Mouse (Mus musculus): Measurements from ENCODE around the gene Arpc2. TPM values are rescaled to one million over a fixed set of nuclear protein-coding genes. Genes with fewer than 3 reads are reported as not detected.

The Arpc2 gene
- polyA plus RNA-seq, 1 experiment from 2014 or later = 356 TPM

DNA sequence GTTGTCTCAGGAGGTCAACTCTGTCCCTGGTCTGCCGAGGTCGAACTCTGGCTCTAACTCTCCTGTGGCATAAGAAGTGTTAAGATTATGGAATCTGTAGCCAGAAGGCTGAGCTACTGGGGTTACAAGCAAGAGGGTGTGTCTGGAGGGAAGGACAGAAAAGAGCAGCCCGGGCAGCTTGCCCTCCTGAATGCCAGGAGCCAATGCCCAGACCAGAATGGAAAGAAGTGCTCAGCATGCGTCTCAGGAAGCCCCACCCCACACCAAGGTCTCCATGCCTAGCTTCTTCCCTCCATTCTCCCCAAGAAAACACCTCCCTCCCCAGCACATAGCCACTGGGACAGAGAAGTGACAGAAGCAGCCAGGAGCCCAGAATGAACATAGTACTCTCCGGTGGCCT, 63.1 kb downstream of the Arpc2 start:
- no peak overlapping the region for H3K27ac ChIP-seq
- no peak overlapping the region for H3K4me2 ChIP-seq
- H3K4me3 ChIP-seq (replicated peaks) = no peak overlapping the region
- ATAC-seq (ENCODE audit: low FRiP score) = no peak
- no peak overlapping the region for H3K9ac ChIP-seq
- peaks cover 12% of the 10 kb centered on the region for H3K27me3 ChIP-seq
- H3K9me3 ChIP-seq = no peaks in the 10 kb centered on the region
- peaks cover 25% of the 10 kb centered on the region for H3K4me1 ChIP-seq
- WGBS = 81% methylated on average over 5 of the region's 5 CpGs
- peaks cover 6% of the 10 kb centered on the region for H3K36me3 ChIP-seq (replicated peaks)

DNA sequence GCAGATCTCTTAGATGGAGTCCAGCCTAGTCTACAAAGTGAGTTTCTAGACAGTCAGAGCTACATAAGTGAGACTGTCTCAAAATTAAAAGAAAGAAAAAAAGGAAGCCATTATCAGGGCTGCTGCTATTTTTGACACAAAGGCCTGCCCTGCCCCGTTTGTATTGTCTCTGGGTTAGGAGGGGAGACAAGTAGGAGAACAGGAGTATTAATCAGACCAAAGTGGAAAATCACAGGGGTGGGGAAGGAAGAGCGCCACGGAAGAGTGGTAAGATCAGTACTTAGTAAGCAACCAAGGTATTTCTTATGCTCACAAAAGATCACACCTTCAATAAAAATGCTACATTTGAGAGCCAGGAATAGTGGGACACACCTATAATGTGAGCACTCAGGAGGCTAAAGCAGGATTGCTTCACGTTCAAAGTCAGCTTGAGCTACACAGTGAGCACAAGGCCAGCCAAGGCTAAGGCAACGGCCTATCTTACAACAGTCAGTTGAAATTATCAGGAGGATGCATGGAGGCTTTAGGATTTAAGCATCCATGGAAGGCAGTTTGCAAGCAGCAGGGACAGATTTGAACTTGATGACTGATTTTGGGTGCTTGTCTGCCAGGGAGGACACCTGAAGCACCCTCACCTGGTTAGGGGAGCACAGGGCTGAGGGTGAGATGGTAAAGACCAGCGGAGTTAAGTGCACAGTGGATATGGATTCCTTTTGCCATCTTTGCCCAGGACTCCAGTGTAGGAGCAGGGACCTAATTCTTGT, 64.6 kb downstream of the Arpc2 start:
- H3K27ac ChIP-seq = no peak overlapping the region
- no peak overlapping the region for H3K9ac ChIP-seq
- H3K9me3 ChIP-seq = no peaks in the 10 kb centered on the region
- no peak for ATAC-seq (ENCODE audit: low FRiP score)
- no peak overlapping the region for H3K4me2 ChIP-seq
- 82% methylated on average over 6 of the region's 6 CpGs for WGBS
- no peak overlapping the region for H3K4me3 ChIP-seq (replicated peaks)
- peaks cover 23% of the 10 kb centered on the region for H3K4me1 ChIP-seq
- H3K36me3 ChIP-seq (replicated peaks) = peaks cover 4% of the 10 kb centered on the region; the same call in 1 of the 2 replicates
- peaks cover 18% of the 10 kb centered on the region for H3K27me3 ChIP-seq

DNA sequence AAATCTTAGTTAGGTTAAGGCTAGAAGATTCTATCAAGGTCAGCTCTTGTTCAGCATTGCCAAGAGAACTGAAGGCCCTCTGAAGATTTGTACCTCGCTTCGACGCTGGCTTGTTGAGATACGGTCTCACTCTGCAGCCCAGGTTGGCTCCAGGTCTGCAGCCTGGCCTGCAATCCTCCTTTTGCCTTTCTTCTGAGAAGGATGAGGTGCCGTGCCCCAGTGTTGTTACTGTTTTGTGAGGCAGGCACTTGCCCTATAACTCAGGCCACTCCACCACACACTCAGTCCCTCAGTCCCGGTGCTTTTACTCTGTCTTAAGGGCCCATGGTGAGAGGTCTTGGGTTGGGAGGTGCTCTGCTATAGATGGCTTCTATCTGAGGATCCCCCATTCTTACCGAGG, 66.3 kb downstream of the Arpc2 start:
- Histone ChIP-seq H3K27me3 (peaks cover 18% of the 10 kb centered on the region), H3K36me3 (replicated peaks) (no peaks in the 10 kb centered on the region), H3K4me3 (replicated peaks) (no peak overlapping the region), H3K4me1 (peaks cover 12% of the 10 kb centered on the region), H3K9me3 (no peaks in the 10 kb centered on the region), H3K27ac (no peak overlapping the region), H3K4me2 (no peak overlapping the region), H3K9ac (no peak overlapping the region)
- WGBS = 90% methylated on average over 7 of the region's 7 CpGs
- ATAC-seq (ENCODE audit: low FRiP score) = no peak

DNA sequence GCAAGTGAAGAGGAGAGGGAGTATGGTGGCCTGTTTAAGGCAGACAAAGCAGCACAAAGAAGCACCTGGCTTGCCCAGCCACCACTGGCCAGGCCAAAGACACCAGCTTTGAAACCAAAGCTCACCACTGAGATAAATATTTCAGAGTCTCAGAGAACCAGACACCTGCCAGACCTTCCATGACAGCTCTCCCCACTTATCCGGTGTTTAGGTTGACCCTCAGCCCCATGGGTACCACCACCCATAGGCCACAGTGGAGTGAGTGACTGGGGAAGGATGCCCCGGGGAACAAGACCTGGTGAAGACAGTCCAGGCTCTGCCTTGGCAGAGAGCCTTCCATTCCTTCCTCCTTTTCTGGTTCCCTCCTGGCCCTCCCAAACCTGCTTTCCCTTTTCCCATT, 67.0 kb downstream of the Arpc2 start:
- ATAC-seq (ENCODE audit: low FRiP score) = no peak
- no peak overlapping the region for H3K27ac ChIP-seq
- H3K9me3 ChIP-seq = no peaks in the 10 kb centered on the region
- no peaks in the 10 kb centered on the region for H3K36me3 ChIP-seq (replicated peaks)
- H3K9ac ChIP-seq = no peak overlapping the region
- H3K4me1 ChIP-seq = peaks cover 12% of the 10 kb centered on the region
- no peak overlapping the region for H3K4me2 ChIP-seq
- 72% methylated on average over 2 of the region's 2 CpGs for WGBS
- peaks cover 18% of the 10 kb centered on the region for H3K27me3 ChIP-seq
- no peak overlapping the region for H3K4me3 ChIP-seq (replicated peaks)

DNA sequence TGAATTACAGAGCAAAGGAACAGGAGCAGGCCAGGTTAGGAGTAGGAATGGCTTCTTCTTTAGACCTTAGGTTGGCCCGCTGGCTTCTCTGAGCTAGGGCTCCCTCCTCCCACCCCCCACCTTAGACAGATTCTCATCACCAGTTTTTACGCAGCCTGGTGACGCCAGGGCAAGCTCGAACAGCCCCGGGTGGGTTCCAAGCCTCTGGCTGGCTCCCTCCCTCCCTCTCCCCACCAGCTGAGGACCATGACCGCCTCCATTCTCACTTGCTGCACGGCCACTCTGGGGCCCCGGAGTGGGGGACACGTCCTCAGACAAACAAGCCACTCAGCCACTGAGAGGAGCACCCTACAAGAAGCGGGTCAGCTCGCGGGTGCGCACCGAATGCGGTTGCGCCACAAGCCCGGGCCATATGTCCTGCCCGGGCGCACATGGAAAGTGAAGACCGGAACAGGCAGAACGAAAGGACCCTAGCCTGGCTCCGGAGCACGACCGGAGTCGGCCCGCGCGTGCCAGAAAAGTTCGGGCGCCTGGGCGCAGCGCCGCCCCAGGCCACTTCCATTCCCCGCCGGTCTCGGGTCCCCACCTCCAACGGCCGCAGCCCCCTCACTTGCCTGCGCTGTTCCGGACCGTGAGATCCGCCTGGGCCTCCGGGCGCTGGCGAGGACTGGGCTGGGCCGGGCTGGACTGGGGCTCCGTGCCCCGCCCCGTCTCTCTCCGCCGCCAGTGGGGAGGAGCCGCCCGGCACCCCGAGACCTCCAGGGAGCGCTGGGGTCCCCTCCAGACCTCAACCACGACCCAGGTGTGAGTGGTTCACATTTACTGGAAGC, 67.8 kb downstream of the Arpc2 start:
- H3K36me3 ChIP-seq (replicated peaks) = no peaks in the 10 kb centered on the region
- peak overlapping the region; percentile 86 for H3K4me2 ChIP-seq
- H3K27me3 ChIP-seq = peaks cover 18% of the 10 kb centered on the region
- H3K4me3 ChIP-seq (replicated peaks) = peak overlapping the region; percentile 53
- peaks cover 12% of the 10 kb centered on the region for H3K4me1 ChIP-seq
- H3K9me3 ChIP-seq = no peaks in the 10 kb centered on the region
- peak overlapping the region; percentile 63 for H3K9ac ChIP-seq
- H3K27ac ChIP-seq = no peak overlapping the region
- WGBS = under 1% methylated on average over 56 of the region's 56 CpGs
- ATAC-seq (ENCODE audit: low FRiP score) = peak; percentile 53

DNA sequence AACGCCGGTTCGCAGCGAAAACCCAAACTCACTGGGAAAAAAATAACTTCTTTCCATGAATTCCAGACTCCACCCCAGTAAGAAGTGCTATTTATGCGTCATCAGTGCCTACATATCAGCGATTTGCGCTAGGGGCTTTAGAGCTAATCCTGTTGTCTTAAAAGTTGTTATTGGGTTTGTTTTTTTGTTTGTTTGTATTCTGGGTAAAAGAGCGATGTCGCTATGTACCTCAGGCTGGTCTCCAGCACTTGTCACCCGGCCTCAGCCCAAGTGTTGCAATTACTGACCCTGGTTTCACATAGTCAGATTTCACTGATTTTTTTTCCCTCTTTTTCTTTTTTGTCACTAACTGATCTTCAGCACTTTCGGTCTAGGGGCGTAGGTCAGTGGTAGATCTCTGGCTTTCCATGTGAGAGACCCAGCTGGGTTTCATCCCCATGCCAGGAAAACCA, 68.5 kb downstream of the Arpc2 start:
- no peak overlapping the region for H3K27ac ChIP-seq
- WGBS = 9% methylated on average over 12 of the region's 12 CpGs
- H3K9me3 ChIP-seq = no peaks in the 10 kb centered on the region
- no peaks in the 10 kb centered on the region for H3K36me3 ChIP-seq (replicated peaks)
- peak overlapping the region; percentile 53 for H3K4me3 ChIP-seq (replicated peaks)
- H3K4me2 ChIP-seq = peak overlapping the region; percentile 86
- no peak for ATAC-seq (ENCODE audit: low FRiP score)
- peak overlapping the region; percentile 63 for H3K9ac ChIP-seq
- peaks cover 18% of the 10 kb centered on the region for H3K27me3 ChIP-seq
- H3K4me1 ChIP-seq = peaks cover 12% of the 10 kb centered on the region

DNA sequence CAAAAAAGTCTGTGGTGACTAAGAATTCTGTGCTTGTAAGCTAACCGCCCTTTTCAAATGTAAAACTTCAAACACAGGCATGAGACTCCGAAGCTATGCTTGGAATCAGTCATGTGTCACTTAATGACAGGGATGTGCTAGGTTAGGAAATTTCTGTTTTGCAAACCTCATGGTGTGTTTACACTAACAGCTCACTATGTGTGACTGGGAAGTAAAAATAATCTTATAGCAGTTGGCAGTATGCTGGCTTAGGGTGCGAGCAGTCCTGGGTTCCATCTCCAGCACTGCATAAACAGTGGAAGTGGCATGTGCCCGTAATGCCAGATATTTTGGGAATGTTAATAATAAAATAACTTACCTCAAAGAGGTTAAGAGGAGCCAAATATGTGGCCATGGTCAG, 69.1 kb downstream of the Arpc2 start:
- ATAC-seq (ENCODE audit: low FRiP score) = no peak
- 83% methylated on average over 4 of the region's 4 CpGs for WGBS
- peaks cover 12% of the 10 kb centered on the region for H3K4me1 ChIP-seq
- no peak overlapping the region for H3K9ac ChIP-seq
- no peak overlapping the region for H3K4me2 ChIP-seq
- H3K4me3 ChIP-seq (replicated peaks) = no peak overlapping the region
- H3K27me3 ChIP-seq = peaks cover 18% of the 10 kb centered on the region
- no peaks in the 10 kb centered on the region for H3K36me3 ChIP-seq (replicated peaks)
- H3K27ac ChIP-seq = no peak overlapping the region
- H3K9me3 ChIP-seq = no peaks in the 10 kb centered on the region

DNA sequence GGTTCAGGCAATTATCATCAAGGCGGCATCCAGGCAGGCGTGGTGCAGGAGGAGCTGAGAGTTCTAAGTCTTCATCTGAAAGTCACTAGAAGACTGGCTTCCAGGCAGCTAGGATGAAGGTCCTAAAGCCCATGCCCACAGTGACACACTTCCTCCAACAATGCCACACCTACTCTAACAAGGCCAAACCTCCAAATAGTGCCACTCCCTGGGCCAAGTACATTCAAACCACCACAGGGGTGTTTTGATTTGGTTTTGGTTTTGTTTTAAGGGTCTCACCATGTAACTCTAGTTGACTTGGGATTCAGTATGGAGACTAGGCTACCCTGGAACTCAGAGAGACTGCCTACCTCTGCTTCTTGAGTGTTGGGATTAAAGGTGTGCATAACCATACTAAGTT, 69.6 kb downstream of the Arpc2 start, which contains the start of gene Tmbim1:
Gene Tmbim1 (minus strand): TSS at position 101 of the 400 bp plus-strand sequence.
- H3K9me3 ChIP-seq = no peaks in the 10 kb centered on the region
- peaks cover 12% of the 10 kb centered on the region for H3K4me1 ChIP-seq
- no peak for ATAC-seq (ENCODE audit: low FRiP score)
- no peak within 1 kb of the TSS for H3K9ac ChIP-seq
- H3K36me3 ChIP-seq (replicated peaks) = no peaks in the 10 kb centered on the region
- peak within 1 kb of the TSS; percentile 86 for H3K4me2 ChIP-seq
- no peak within 1 kb of the TSS for H3K4me3 ChIP-seq (replicated peaks)
- H3K27me3 ChIP-seq = peaks cover 18% of the 10 kb centered on the region
- 93% methylated on average over 2 of the region's 2 CpGs for WGBS
- H3K27ac ChIP-seq = no peak within 1 kb of the TSS

DNA sequence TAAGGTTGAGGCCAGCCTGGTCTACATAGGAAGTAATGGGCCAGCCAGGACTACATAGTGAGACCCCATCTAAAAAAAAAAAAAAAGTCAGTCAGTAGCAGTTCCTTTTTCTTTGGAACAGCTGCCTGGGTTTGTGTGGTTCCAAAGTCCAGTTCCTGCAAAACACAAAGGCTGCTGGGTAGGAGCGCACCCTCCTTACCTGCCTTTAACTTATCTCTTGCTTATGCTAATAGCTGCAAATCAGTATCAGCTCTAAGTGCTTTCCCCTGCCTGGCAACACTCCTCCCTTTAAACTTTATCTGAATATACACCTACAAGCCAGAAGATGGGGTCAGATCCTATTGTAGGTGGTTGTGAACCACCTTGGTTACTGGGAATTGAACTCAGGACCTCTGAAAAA, 71.3 kb downstream of the Arpc2 start:
- H3K4me2 ChIP-seq = no peak overlapping the region
- peaks cover 12% of the 10 kb centered on the region for H3K4me1 ChIP-seq
- no peak overlapping the region for H3K9ac ChIP-seq
- H3K36me3 ChIP-seq (replicated peaks) = no peaks in the 10 kb centered on the region
- ATAC-seq (ENCODE audit: low FRiP score) = no peak
- no peak overlapping the region for H3K27ac ChIP-seq
- H3K4me3 ChIP-seq (replicated peaks) = no peak overlapping the region
- 100% methylated on average over 1 of the region's 1 CpGs for WGBS
- no peaks in the 10 kb centered on the region for H3K9me3 ChIP-seq
- peaks cover 18% of the 10 kb centered on the region for H3K27me3 ChIP-seq

DNA sequence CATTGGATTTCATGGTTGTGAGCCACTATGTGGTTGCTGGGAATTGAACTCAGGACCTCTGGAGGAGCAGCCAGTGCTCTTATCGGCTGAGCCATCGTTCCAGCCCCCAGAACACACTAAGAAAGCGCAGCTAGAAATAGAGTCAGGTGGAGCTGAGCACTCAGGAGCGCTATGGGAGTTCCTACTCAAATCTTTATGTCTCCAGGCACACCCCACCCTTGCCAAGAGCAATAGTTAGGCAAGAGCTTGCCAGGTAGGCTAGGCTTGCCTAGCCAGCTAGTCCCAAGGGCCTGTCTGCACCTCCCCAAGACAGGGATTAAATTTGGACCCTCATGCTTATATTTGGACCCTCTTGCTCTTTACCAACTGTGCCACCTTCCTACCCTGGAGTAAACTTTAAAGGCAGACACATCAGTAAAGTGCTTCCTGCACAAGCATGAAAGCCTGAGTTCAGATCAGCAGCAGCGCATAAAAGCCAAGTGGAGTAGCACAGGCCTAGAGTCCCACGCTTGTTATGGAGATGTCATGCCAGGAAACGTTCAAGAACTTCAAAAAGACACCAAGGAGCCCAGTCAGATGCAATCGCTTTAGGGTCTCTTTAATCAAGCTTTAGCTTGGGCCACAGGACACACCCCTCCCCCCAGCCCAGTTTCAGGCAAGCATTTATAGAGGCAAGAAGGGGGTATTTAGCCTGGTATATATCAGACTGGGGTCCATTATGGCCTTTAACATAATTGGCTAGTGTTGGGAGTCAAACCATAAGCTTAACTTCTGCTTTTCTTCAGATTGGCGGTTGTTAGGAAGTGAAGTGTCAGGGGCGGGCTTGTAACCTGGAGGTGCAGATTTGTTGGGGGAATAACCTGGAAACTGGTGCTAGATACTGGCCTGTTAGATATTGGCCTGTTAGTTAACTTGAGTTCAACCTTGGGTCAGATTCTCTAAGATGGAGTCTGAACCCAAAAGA, 72.4 kb downstream of the Arpc2 start:
- Histone ChIP-seq H3K4me3 (replicated peaks) (no peak overlapping the region), H3K27ac (no peak overlapping the region), H3K4me1 (peaks cover 12% of the 10 kb centered on the region), H3K36me3 (replicated peaks) (no peaks in the 10 kb centered on the region), H3K9me3 (no peaks in the 10 kb centered on the region), H3K4me2 (no peak overlapping the region), H3K9ac (no peak overlapping the region), H3K27me3 (peaks cover 13% of the 10 kb centered on the region)
- WGBS = 82% methylated on average over 10 of the region's 10 CpGs
- ATAC-seq (ENCODE audit: low FRiP score) = no peak

DNA sequence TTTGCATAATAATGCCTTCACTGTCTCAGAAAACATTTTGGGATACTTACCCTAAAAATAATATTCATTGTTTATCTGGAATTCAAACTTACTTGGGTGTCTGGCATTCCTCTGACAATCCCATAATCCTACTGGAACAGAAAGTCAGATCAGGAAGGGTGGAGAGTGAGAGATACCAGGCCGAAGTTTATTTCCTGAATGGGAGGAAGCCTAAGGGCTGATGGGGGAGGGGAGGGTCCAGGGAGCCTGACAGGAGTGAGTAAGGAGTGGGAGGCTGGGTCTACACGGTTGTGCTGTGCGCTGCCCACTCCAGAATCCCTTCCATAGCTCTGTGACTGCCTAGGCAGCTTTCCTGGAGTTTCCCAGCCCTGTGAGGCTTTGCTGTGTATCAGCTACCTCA, 73.9 kb downstream of the Arpc2 start:
- no peak overlapping the region for H3K4me2 ChIP-seq
- no peak overlapping the region for H3K27ac ChIP-seq
- no peaks in the 10 kb centered on the region for H3K36me3 ChIP-seq (replicated peaks)
- no peak overlapping the region for H3K9ac ChIP-seq
- no peak for ATAC-seq (ENCODE audit: low FRiP score)
- 71% methylated on average over 3 of the region's 3 CpGs for WGBS
- H3K9me3 ChIP-seq = no peaks in the 10 kb centered on the region
- no peaks in the 10 kb centered on the region for H3K27me3 ChIP-seq
- no peak overlapping the region for H3K4me3 ChIP-seq (replicated peaks)
- no peaks in the 10 kb centered on the region for H3K4me1 ChIP-seq

All from forebrain, embryonic 12.5 days (tissue).